Mouse (Mus musculus) kidney, postnatal 0 days (tissue): ENCODE results near the gene Rasgrf2. TPM values are rescaled to one million over a fixed set of nuclear protein-coding genes. Genes with fewer than 3 reads are reported as not detected.

Experiments used
- ATAC-seq: fragments of 200-750 bp; cut with Nextera tagmentation; replicated peaks from 2 replicates; pipeline ENCODE4 v1.8.0; 2017; ENCODE audit warnings: low read depth, moderate number of reproducible peaks, moderate TSS enrichment, moderate library complexity; ENCODE audit not compliant: low FRiP score
- DNase-seq: peaks from one replicate; pipeline ENCODE4 v3.0.0-alpha.2; 2016; ENCODE audit warnings: low spot score
- H3K27ac ChIP-seq: fragments of 300-500 bp; sonication (generic); 2 replicates; pipeline ENCODE4 v1.5.1; 2014; ENCODE audit warnings: mild to moderate bottlenecking
- H3K27me3 ChIP-seq: fragments of 300-500 bp; sonication (generic); 2 replicates; pipeline ENCODE4 v1.6.1; 2014; ENCODE audit warnings: low read length, mixed read lengths; ENCODE audit not compliant: insufficient read depth
- H3K36me3 ChIP-seq: fragments of 300-500 bp; sonication (generic); 2 replicates; pipeline ENCODE4 v1.6.1; 2014; ENCODE audit warnings: low read length, mixed read lengths; ENCODE audit not compliant: insufficient read depth
- H3K4me1 ChIP-seq: fragments of 300-500 bp; sonication (generic); replicated peaks from 2 replicates; pipeline ENCODE4 v1.6.1; 2014; ENCODE audit warnings: antibody characterized with exemption, low read length, mixed read lengths; ENCODE audit not compliant: insufficient read depth
- H3K4me2 ChIP-seq: fragments of 300-500 bp; sonication (generic); 2 replicates; pipeline ENCODE4 v1.6.1; 2014; ENCODE audit warnings: mild to moderate bottlenecking, low read length, moderate library complexity, mixed read lengths
- H3K4me3 ChIP-seq: fragments of 300-500 bp; sonication (generic); replicated peaks from 2 replicates; pipeline ENCODE4 v1.5.1; 2014; ENCODE audit warnings: low read depth, low read length
- H3K9ac ChIP-seq: fragments of 300-500 bp; sonication (generic); 2 replicates; pipeline ENCODE4 v1.6.1; 2014; ENCODE audit warnings: low read depth, low read length
- H3K9me3 ChIP-seq: fragments of 300-500 bp; sonication (generic); replicated peaks from 2 replicates; pipeline ENCODE4 v1.6.1; 2016; ENCODE audit warnings: low read length, inconsistent platforms, mixed read lengths
- CTCF ChIP-seq: IDR thresholded peaks from 2 replicates; pipeline ENCODE4 v1.5.1; 2016; ENCODE audit warnings: antibody characterized with exemption, low read depth, mild to moderate bottlenecking, moderate library complexity
- WGBS: fragments of 180-500 bp; shearing (Covaris S2); extraction: QIAGEN DNeasy Blood & Tissue Kit; methylation state at CpG from one replicate; pipeline ENCODE4 v1.1.7; 2014; 5-methylcytosine and 5-hydroxymethylcytosine counted together
- polyA plus RNA-seq: library from polyadenylated mRNA; unstranded; fragments of >200 nt; fragmentation: Nextera tagmentation; extraction: Ambion mirVana; gene quantifications from 2 replicates; pipeline ENCODE4 v1.2.1, GENCODE M21; 2015

The Rasgrf2 gene
- polyA plus RNA-seq, 1 experiment from 2014 or later = 0.82 TPM

- no peak for ATAC-seq
Measured at GRCm38 (mm10) chr13:91976541-91976940, 154.9 kb downstream of the Rasgrf2 start.

DNA sequence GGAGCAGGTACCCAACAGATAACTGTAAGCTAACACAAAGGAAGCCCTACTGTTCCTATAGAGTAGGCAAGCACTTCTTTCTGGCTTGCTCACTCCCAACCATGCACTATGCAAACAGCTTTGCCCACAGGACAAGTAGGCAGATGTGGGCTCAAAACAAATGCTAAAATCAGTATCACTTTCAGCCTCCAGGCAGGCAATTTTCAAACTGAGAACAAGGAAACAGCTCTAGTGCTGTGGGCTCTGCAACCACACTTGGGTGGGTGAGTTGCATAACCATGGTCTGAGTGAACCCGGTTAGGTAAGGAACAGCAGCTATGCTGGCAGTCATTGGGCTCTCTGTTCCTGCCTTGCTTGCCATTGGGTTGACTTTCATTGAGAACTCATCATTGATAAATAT lies 157.3 kb downstream of the Rasgrf2 start:
- TF ChIP-seq CTCF = no peak
- Histone ChIP-seq H3K27ac (no peak overlapping the region), H3K4me1 (no peaks in the 10 kb centered on the region), H3K4me3 (no peak overlapping the region), H3K36me3 (no peaks in the 10 kb centered on the region), H3K27me3 (no peaks in the 10 kb centered on the region), H3K4me2 (no peak overlapping the region), H3K9me3 (no peaks in the 10 kb centered on the region), H3K9ac (no peak overlapping the region)
- no peak for ATAC-seq
- WGBS = 93% methylated on average over 1 of the region's 1 CpGs
- no peak for DNase-seq

More at GRCm38 (mm10) chr13:91976541-91976940, 154.9 kb downstream of the Rasgrf2 start:
- Histone ChIP-seq H3K36me3 (no peaks in the 10 kb centered on the region), H3K4me2 (no peak overlapping the region), H3K4me1 (no peaks in the 10 kb centered on the region), H3K27me3 (no peaks in the 10 kb centered on the region), H3K4me3 (no peak overlapping the region), H3K27ac (no peak overlapping the region), H3K9me3 (no peaks in the 10 kb centered on the region), H3K9ac (no peak overlapping the region)
- WGBS = 86% methylated on average over 2 of the region's 2 CpGs
- DNase-seq = no peak
- no peak for TF ChIP-seq CTCF

DNA sequence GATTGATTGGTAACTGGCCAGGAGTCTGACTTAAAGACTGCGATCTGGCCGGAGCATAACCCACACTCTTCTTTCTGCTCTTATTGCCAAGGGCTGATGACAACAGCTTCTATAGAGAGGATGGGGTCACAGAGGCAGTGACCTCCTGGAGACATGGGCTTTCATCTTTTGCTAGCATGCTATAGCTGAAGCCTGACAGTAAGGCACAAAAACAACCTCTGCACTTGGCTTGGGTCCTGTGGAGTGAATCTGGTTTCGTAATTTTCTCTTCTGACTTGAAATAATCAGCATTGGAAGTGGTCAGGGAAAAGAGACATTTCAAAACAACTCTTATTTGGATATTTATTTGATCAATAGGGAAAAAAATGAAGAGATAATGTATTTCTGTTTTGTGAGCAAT lies 160.2 kb downstream of the Rasgrf2 start:
- ATAC-seq = no peak
- WGBS = 83% methylated on average over 3 of the region's 3 CpGs

DNA sequence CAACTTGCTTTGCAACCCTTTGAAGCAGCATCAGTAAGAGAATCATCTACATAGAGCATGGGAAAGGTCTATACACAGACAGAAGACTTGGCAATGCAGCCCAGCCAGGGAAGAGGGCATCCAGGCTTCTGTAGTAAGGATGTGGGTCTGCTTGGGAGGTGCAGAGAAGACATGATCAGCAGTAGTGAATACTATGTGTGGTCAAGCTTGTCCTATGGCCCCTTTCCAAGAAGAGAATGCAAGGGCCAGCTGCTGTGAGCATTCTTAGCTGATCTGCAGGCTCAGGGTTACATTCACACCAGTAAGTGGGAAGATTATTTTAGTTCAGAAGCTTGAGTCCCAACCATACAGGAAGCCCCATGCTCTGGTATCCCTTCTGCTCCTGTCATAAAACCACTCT lies 175.0 kb downstream of the Rasgrf2 start:
- Histone ChIP-seq H3K4me3 (no peak overlapping the region), H3K9ac (no peak overlapping the region), H3K9me3 (no peaks in the 10 kb centered on the region), H3K27me3 (no peaks in the 10 kb centered on the region), H3K36me3 (no peaks in the 10 kb centered on the region), H3K27ac (no peak overlapping the region), H3K4me1 (no peaks in the 10 kb centered on the region), H3K4me2 (no peak overlapping the region)
- no peak for TF ChIP-seq CTCF
- DNase-seq (peak; percentile 38), ATAC-seq (no peak)

More for the DNA sequence above, 160.2 kb downstream of the Rasgrf2 start:
- no peak for DNase-seq
- no peaks in the 10 kb centered on the region for H3K36me3 ChIP-seq
- H3K4me2 ChIP-seq = no peak overlapping the region
- no peaks in the 10 kb centered on the region for H3K4me1 ChIP-seq
- H3K27me3 ChIP-seq = no peaks in the 10 kb centered on the region
- no peak for TF ChIP-seq CTCF
- no peak overlapping the region for H3K4me3 ChIP-seq
- H3K9me3 ChIP-seq = no peaks in the 10 kb centered on the region
- no peak overlapping the region for H3K9ac ChIP-seq
- H3K27ac ChIP-seq = no peak overlapping the region

- Histone ChIP-seq H3K4me2 (no peak overlapping the region), H3K4me3 (no peak overlapping the region), H3K36me3 (no peaks in the 10 kb centered on the region), H3K9me3 (no peaks in the 10 kb centered on the region), H3K27ac (no peak overlapping the region), H3K4me1 (no peaks in the 10 kb centered on the region), H3K27me3 (no peaks in the 10 kb centered on the region), H3K9ac (no peak overlapping the region)
- WGBS = 83% methylated on average over 2 of the region's 2 CpGs
- no peak for DNase-seq
- TF ChIP-seq CTCF = no peak
- ATAC-seq = no peak
Measured at GRCm38 (mm10) chr13:91955646-91956045, 175.8 kb downstream of the Rasgrf2 start.

DNA sequence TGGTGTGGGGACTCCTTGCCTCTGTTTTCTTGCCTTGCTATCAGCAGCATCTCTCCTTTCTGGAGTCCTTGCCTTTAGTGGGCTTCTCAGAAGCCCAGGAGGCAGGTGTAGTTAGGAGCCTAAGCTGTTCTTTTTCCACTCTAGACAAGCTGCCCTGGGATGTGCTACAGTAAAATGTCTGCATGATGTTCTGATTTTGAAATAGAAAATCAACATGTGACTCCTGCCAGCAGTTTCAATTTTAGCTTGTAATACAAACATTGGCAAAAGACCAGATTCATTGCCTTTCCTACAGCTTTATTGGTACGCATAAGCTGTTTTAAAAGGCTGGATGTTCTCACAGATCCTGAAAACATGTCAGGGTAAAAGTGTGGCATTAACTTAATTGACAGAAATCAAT lies 176.3 kb downstream of the Rasgrf2 start:
- WGBS = 70% methylated on average over 1 of the region's 1 CpGs
- Histone ChIP-seq H3K9me3 (no peaks in the 10 kb centered on the region), H3K4me1 (no peaks in the 10 kb centered on the region), H3K36me3 (no peaks in the 10 kb centered on the region), H3K27me3 (no peaks in the 10 kb centered on the region), H3K4me2 (no peak overlapping the region), H3K27ac (no peak overlapping the region), H3K9ac (no peak overlapping the region), H3K4me3 (no peak overlapping the region)
- DNase-seq (no peak), ATAC-seq (no peak)
- TF ChIP-seq CTCF = no peak

- H3K36me3 ChIP-seq = no peaks in the 10 kb centered on the region
- H3K4me3 ChIP-seq = no peak overlapping the region
- DNase-seq (no peak), ATAC-seq (no peak)
- 91% methylated on average over 9 of the region's 9 CpGs for WGBS
- H3K4me2 ChIP-seq = no peak overlapping the region
- H3K9ac ChIP-seq = no peak overlapping the region
- no peaks in the 10 kb centered on the region for H3K9me3 ChIP-seq
- TF ChIP-seq CTCF = no peak
- no peak overlapping the region for H3K27ac ChIP-seq
- H3K27me3 ChIP-seq = no peaks in the 10 kb centered on the region
- H3K4me1 ChIP-seq = no peaks in the 10 kb centered on the region
Measured at GRCm38 (mm10) chr13:91940113-91940512, 191.3 kb downstream of the Rasgrf2 start.
